Mouse (Mus musculus) left cerebral cortex, postnatal 25 days (tissue): Measurements from ENCODE around the gene Armc8. TPM values are rescaled to one million over a fixed set of nuclear protein-coding genes. Genes with fewer than 3 reads are reported as not detected.
"Not testable (repeated sequence)": the region's sequence is repeated elsewhere in the genome, so short reads cannot be mapped to it uniquely, and the experiment has no call there.

Source experiments
- DNase-seq, 2 experiments: peaks; one replicate each; pipeline ENCODE4 v3.0.0; 2022; ENCODE audit warnings: low spot score in 2 of 2, mixed read lengths in 1 of 2
- intact Hi-C: fragments of 180-260 bp; cut with DNase I; formaldehyde crosslinking; loops from one replicate; pipeline ENCODE4 v1.15.1; 2025
- total RNA-seq, 2 experiments: library from RNA; stranded (reverse); gene quantifications; 2 replicates each; pipeline ENCODE4 v1.2.3; 2021

Armc8 gene
- 10 to 100 TPM; 53.2 to 53.5 TPM for total RNA-seq

DNA sequence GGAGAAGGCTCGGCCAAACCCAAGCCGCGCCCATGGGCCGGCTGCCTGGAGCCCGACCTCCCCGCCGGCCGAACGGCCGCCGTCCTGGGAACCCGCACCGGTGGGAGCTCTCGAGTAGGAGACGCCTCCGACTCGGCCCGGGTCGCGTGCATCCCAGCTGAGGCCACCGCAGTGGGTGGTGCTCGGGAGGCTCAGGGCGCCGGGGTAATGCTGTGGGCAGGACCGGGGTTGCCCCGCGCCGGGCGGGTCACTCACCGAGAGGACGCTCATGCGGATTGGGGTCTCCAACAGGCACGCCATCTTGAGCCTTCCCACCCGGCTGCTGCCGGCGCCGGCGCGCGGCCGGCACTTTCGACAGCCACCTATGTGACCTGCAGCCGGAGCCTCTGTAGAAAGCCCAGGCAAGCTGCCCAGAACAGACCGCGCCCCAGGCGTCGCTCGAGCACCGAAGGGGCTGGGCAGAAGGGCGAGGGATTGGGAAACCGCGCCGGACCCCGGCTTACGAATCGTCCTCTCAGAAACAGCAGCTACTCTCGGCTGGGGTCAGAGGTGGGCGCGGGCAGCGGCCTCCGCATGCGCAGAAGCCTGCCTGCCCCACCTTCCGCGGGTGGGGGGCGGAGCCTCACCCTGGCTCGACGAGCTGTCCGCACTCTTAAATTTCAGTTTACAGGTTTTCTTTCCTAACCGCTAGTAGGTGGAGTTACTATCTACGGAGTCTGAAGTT lies at the start of gene Armc8:
TSS of gene Armc8 (minus strand) at position 553 of the 724 bp plus-strand sequence.
- intact Hi-C loops, result no loop called here
- peak; percentile 92 to 93 for DNase-seq

DNA sequence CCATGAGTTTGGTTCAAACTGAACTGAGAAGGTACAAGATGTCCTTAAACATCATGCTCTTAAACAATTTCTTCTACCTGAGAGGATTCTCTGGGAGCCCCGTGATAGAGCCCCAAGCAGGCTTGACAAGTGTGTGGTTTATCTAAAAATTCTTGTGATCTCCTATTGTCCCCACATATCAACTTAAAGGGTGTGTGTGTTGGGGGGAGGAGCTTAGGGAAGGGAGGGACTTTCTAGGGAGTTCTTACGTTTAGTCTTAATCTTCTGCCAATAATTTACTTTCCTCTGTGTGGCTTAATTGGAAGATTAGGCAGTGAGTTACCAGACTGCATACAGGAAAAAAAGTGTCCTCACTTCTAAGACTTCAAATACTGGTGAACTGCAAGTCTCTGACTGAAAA lies 43.5 kb upstream of the Armc8 start, which contains the start of gene A4gnt:
TSS of gene A4gnt (plus strand) at position 301 of the 400 bp plus-strand sequence.
- DNase-seq, result no peak
- intact Hi-C loops, result no loop called here

DNA sequence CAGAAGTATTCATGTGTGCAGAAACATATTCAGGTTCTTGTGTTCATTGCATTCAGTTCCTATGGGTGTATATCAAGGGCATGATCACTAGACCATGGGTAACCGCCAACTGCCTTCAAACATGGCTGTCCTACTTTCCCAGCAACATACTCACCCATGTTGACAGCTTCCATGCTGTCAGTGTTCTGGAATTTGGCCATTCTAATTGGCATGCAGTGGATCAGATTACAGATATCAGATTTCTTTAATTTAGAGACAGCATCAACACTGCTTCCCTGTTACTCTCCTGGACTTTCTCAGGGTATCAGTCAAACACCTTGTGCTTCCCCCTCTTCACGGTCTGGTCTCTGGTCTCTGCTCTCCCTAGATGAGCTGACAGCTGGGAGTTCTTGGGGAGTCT lies 34.9 kb upstream of the Armc8 start:
- intact Hi-C loops, result no loop called here
- DNase-seq, result no peak

DNA sequence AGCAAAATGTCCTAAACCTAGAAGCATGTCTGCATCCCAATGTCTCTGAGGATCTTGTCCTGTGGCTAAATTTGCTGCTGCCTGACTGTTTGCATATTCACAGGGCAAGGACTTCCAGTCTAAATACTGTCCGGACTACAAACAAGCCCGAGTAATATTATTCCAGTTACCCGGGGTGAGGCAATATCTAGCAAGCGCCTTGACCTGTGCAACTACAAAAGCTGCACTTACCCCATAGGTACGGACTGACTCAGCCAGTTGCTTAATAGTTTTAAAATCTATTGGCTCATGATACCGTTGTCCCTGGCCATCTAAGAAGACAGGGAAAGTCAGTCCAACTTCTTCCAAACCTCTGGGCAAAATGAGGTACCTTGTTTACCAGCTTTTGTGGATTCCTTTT lies 30.4 kb upstream of the Armc8 start:
- DNase-seq, intact Hi-C loops: not testable (repeated sequence)

DNA sequence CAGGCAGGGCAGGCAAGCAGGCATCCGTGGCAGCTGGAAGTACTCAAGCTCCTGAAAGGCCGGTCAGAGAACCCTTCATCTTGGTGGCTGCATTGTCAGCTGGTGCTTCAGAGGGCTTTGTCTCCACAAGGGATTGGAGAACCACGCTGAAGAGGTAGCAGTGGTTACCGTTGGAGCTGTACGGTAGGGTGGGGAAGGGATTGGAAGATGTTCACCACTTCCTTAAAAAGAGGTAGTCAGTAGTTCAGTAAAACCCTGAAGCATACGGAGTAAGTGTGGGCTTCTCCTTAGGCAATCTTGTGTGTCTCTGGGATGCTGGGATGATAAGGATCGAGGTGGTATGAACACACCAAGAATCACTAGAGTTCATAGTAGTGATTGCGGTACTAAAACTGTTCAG lies 22.4 kb upstream of the Armc8 start:
- intact Hi-C loops, result loop anchor here (2.0 kb wide), 1 partner anchor 72 kb away; no protein-coding TSS in a partner anchor
- DNase-seq, result no peak

DNA sequence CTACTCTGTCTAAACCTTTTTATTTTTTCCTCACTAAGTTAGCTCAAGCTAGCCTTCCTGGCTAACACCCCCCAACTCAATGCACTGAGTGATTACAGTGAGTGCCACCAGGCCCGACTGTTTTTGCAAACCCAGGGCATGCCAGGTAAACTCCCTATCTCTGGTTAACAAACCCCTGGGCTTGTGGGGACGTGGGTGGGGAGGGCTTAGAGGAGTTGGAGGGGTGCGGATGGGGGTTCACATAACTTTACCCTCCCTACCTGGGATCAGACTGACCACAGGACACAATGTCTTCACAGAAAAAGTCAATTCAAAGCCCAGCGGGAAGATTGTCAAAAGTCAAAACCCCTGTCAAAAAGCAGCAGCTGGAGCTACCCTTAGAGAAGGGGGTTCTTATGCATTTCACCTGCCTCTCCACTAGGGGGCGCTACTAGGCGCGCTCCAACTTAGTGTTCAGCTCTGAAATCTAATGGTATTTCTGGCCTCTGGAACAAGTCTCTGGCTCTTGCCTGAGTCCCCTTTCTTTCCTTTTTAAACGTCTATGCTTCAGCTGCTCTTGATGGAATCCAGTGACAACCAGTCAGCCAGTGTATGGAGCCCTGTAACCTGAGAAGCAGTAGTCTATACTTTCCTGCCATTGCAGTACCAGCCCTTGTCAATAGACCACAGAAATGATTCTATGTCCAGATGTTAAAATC lies 19.0 kb upstream of the Armc8 start:
- peak; percentile 32 to 34 for DNase-seq
- intact Hi-C loops, result loop anchor here (2.0 kb wide), 1 partner anchor 43 kb away; no protein-coding TSS in a partner anchor

DNA sequence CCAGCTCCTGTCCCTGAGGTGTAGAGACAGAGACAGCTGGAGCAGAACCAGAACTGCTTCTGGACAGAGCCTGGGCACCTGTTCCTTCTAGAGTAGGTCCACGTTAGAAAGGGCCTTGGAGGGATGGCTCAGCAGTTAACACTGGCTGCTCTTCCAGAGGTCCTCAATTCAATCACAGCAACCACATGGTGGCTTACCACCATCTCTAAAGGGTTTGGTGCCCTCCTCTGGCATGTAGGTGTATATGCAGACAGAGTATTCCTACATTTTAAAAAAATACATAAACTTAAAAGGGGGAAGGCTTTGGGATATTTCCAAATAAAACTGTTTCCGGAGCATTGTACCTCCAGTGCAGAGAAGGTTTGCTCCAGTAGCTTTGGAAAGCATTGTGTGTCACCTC lies 12.0 kb upstream of the Armc8 start:
- intact Hi-C loops, result loop anchor here (5.0 kb wide), 1 partner anchor 113 kb away; no protein-coding TSS in a partner anchor
- peak; percentile 47 to 60 for DNase-seq

DNA sequence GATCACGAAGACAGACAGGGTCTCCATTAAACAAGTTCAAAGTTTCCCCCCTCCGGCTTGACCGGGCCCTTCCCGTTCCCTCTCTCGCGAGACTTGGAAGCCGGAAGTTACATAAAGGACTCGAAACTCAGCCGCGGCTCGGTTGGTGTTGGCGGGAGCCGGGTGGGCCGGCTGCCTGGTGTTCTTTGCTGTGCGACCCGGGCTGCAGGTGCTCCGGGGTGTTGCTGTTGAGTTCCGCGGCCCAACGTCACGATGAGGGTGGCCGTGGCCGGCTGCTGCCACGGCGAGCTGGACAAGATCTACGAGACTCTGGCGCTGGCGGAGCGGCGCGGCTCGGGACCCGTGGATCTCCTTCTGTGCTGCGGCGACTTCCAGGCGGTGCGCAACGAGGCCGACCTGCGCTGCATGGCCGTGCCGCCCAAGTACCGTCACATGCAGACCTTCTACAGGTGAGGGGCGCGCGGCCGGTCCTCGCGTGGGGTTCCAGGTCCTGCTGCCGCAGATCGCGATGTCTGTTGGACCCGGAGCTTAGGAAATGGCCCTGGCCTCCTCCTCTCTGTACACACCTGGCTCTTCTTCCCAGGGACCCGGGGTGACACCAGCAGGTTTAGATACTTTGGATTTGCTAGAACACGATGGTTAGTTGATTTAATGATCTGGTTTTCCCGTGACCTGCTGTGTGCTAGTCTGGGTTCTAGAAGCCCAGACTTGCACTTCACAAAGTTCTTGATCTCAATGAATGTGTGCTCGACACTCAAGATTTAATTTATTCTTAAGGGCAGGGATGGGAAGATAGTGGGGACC lies 7.2 kb upstream of the Armc8 start, which contains the start of gene Dbr1:
TSS of gene Dbr1 (plus strand) at position 123 of the 804 bp plus-strand sequence.
- intact Hi-C loops, result loop anchor here (10.0 kb wide), 1 partner anchor 191 kb away; no protein-coding TSS in a partner anchor

DNA sequence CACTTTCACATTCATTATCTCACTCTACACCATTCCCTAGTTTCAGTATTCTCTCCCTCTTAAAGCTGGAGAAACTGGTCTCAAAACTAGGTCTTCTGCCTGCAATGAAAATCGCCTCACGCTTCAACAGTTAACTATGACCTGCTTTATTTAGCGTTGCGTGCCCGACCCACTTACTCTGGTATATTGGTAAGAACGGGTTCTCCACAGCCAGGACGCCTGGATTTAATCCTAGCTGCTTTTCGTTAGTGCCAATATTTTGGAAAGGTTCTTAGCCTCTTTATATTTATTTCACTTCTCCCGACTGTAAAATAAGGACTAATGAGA lies 335 bp upstream of the Armc8 start:
- intact Hi-C loops, result no loop called here
- DNase-seq, result no peak

More for the DNA sequence above, 7.2 kb upstream of the Armc8 start, which contains the start of gene Dbr1:
- DNase-seq, result peak; percentile 91 to 96

DNA sequence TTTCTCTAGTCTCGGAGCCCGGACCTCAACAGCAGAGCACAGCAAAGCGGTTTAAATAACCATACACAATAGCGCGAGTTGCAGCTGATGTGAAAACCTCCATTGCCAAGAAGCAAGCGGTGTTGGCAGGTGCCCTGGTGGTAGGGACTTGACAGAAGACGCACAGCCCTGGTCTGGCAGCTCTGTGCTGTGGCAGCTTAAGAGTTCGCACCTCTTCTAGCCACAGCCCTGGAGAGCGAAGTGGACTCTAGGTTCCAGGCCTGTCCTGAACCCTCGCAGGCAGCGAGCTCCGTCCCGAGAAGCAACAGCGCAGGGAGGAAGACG lies 714 bp downstream of the Armc8 start:
- DNase-seq, result no peak
- intact Hi-C loops, result no loop called here

DNA sequence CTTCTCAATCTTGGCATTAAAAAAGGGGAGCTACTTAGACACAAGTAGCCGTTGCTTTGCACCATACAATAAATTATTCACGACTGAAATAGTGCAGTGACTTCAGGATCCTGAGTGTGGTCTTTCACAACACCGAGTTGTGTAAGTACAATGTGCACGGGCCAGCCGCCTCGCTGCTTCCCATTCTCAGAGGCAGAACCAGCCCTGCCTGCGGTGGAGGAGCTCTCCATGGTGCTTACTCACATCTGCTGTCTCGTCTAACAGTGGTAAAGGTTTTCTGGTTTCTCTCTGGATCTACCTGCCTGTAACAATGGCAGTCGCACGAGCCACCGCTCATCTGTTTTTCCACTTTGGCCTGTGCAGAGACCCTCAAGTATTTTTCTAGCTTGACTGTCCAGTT lies 5.0 kb downstream of the Armc8 start:
- peak in 1 of 2 experiments; percentile 8 for DNase-seq
- intact Hi-C loops, result no loop called here

DNA sequence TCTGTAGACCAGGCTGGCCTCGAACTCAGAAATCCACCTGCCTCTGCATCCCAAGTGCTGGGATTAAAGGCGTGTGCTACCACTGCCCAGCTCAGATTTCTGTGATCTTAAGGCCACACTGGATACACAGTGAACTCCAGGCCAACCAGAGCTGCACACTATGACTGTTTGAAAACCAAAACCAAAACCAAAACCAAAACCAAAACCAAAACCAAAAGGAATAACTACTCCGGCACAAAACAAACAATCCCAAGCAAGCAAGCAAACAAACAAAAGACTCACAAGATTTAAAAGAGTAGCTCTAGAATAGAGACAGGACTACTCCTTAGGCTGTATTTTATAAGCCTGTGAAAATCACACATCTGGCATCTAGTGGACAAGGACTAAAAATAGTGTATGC lies 8.3 kb downstream of the Armc8 start:
- intact Hi-C loops, result no loop called here
- no peak for DNase-seq

DNA sequence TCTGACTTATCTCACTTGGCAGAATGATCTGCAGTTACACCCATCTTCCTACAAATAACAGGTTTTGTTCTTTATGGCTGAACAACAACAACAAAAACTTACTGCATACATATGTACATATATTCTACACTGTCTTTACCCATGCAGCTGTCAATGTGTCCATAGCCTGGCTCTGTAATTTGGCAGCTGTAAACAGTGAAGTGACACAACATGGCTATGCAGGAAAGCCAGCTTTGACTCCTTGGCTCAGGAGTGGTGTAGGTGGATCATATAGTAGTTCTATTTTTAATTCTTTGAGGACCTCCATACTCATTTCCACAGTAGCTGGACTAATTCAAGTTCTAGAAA lies 9.2 kb downstream of the Armc8 start:
- intact Hi-C loops, result no loop called here
- DNase-seq, result no peak

DNA sequence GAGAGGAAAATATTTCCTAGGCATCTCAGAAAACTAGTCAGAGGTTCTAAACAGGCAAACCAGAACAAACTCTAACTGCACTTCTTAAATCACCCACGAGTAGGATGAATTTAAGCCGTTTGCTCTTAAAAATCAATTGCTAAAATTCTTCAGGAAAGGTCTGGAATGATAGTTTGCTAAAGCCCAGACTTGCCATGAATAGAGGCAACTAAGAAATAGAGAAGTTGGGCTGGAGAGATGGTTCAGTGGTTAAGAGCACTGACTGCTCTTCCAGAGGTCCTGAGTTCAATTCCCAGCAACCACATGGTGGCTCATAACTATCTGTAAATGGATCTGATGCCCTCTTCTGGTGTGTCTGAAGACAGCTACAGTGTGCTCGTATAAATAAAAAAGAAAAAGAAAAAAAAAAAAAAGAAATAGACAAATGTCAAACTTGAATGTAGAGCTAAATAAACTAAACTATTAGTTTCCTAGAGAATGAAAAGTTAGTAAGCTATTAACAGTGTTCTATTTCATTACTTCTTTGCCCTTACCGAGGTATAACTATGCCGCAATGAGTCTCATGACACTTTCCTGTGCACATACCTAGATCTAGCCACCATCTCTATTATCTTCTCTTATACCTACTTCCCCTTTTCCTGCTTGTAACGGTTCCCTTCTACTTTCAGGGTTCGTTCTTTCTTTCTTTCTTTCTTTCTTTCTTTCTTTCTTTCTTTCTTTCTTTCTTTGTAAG lies 9.7 kb downstream of the Armc8 start:
- intact Hi-C loops, result no loop called here
- DNase-seq, result no peak

DNA sequence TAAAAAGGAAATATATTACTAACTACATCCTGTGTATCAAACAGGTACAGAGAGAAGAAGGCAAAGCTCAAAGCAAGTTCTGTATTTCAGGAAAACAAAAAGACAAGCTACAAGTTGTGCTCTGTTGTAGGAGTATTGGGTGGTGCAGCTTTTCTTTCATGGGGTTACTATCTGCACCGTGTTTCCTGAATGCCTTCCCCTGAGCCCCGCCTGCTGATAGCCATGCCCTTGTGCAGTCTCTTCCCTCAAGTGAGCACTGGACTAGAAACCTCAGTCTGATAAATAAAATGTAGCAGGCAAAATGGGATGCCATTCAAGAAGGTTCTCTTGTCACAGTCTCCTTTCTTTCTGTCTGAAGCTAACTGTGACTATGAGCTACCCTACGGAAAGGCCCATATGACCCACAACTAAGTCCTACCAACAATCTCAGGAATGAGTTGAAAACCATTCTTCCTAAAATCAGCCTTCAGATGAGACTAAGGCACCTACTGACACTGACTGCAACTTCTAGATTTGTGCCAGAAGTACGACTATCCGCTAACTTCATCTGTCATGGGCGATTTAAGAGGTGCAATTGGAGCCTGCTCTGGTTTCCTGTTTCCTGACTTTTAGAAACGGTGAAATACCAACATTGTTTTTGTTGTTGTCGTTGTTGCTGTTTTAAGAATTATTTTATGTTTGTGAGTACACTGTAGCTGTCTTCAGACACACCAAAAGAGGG lies 11.0 kb downstream of the Armc8 start:
- intact Hi-C loops, result no loop called here
- no peak for DNase-seq

DNA sequence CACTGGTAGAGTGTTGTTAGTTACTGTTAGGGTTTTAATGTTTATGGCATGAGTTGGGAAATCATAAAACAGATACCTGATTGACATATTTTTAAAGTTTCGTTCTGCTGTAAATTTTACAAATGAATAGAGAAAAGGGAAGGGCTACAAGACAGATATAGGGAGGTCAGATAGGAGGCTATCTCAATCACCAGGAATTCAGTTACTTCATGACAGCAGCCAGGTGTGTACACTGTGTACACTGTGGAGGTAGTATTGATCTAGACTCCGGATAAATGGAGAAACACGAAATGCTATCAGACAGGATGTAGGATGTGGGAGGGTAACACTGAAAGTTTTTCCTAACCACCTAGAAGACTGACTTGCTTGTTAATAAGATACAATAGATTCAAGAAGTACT lies 13.4 kb downstream of the Armc8 start:
- intact Hi-C loops, result no loop called here

DNA sequence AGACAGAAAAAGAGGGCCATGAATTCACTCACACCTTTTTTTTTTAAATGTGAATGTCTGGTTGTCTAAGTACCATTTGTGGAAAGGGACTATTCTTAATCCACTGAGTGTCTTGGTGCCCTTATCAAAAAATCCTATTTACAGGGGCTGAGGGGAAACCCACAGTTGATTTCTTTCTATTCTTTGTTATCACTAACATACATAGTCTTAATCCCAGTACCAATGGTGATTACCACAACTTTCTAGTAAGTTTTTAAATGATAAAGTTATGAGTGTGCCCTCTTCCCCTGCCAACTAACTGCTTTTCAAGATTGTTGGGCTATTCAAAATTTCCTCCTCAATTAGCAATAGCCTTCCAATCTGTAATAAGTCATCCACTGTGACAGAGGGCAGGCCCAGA lies 14.6 kb downstream of the Armc8 start:
- intact Hi-C loops, result no loop called here
- no peak for DNase-seq

More for the DNA sequence above, 13.4 kb downstream of the Armc8 start:
- DNase-seq, result no peak

DNA sequence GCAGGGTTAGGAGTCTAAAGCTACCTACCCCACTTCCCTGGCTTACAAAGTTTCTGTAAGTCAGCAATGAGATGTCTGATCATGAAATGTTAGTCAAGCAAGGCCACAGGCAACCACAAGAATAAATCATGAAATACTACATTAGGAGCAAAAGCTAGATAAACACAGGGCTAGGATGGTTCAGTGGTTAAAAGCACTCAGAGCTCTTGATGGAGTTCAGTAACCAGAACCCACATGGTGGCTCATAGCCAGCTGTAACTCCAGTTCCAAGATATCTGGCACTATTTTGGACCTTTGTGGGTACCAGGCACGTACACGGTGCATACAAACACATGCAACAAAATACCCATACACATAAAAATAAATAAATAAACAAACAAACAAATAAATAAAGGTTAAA lies 15.7 kb downstream of the Armc8 start:
- intact Hi-C loops, result no loop called here
- DNase-seq, result no peak

DNA sequence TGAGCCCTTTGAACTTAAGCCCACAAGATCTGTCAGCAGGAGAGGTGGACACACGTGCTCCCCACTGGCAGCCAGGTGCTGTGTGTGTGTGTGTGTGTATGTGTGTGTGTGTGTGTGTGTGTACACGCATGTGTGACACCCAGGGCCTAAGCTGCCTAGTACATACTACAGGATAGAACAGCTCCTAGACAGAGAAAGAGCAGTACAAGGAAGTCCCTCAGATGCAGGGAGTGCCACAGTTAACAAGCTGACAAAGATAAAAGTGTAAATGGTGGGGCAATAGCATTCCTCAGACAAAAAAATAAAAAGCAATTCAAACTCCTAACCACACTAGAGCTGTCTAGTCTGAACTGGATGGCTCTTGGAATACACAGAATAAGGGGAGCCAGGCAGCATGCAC lies 16.6 kb downstream of the Armc8 start:
- intact Hi-C loops, result no loop called here
- no peak for DNase-seq
